Comparison of ENCODE assay signal across 26 mouse cellular contexts in genomic region chr10:127949596-127950130, GRCm38 (mm10). TPM values are rescaled to one million over a fixed set of nuclear protein-coding genes. Genes with fewer than 3 reads are reported as not detected.
DNase-seq lines count a peak whose midpoint lies in the region; ATAC-seq and TF ChIP-seq lines count a peak whose summit lies in the region.
"Had no signal": no experiment of that assay in that cellular context is flagged by ENCODE, and none has a peak within 500 bp of the region (broad histone marks: within the 10 kb centered on the region; RNA-seq: fewer than 3 reads in every experiment).

No protein-coding gene starts in this region.

- TF ChIP-seq CTCF in midbrain, postnatal 0 days (IDR thresholded peaks at IDR 0.05): no peak

- H3K36me3 ChIP-seq in midbrain, embryonic 11.5 days (ENCODE audit: control insufficient read depth, insufficient read depth, low read length): no peaks in the 10 kb centered on the region
- no peaks in the 10 kb centered on the region for H3K36me3 ChIP-seq in midbrain, postnatal 0 days (ENCODE audit: insufficient read depth, low read length)
- H3K36me3 ChIP-seq: embryonic facial prominence, embryonic 10.5 days; heart, embryonic 12.5 days; hindbrain, embryonic 10.5 days had no signal

- no peak overlapping the region for H3K4me3 ChIP-seq in midbrain, embryonic 11.5 days (ENCODE audit: low read depth, low read length)
- no peak overlapping the region for H3K4me3 ChIP-seq in midbrain, postnatal 0 days (ENCODE audit: low read depth, low read length)
- H3K4me3 ChIP-seq: embryonic facial prominence, embryonic 10.5 days; forebrain, embryonic 13.5 days; heart, embryonic 12.5 days; hindbrain, embryonic 10.5 days had no signal

- WGBS in midbrain, embryonic 11.5 days: 81% methylated on average over 4 of the region's 4 CpGs
- 83% methylated on average over 4 of the region's 4 CpGs for WGBS in midbrain, postnatal 0 days

- no peak overlapping the region for H3K9ac ChIP-seq in midbrain, embryonic 11.5 days (ENCODE audit: low read length)
- H3K9ac ChIP-seq in midbrain, postnatal 0 days (replicated peaks; ENCODE audit: low read length, poor library complexity, severe bottlenecking): no peak overlapping the region
- H3K9ac ChIP-seq: forebrain, embryonic 13.5 days; forebrain, postnatal 0 days; heart, embryonic 12.5 days had no signal

- H3K9me3 ChIP-seq in midbrain, embryonic 11.5 days (ENCODE audit: control insufficient read depth, low read length): no peaks in the 10 kb centered on the region
- no peaks in the 10 kb centered on the region for H3K9me3 ChIP-seq in midbrain, postnatal 0 days (ENCODE audit: low read length)
- H3K9me3 ChIP-seq: embryonic facial prominence, embryonic 10.5 days; forebrain, embryonic 13.5 days; heart, embryonic 12.5 days; hindbrain, embryonic 10.5 days had no signal

- no peaks in the 10 kb centered on the region for H3K4me1 ChIP-seq in midbrain, embryonic 11.5 days (ENCODE audit: control insufficient read depth, insufficient read depth, low read length)
- no peaks in the 10 kb centered on the region for H3K4me1 ChIP-seq in midbrain, postnatal 0 days (ENCODE audit: insufficient read depth, low read length)
- H3K4me1 ChIP-seq: forebrain, embryonic 13.5 days; heart, embryonic 12.5 days had no signal

- no peak overlapping the region for H3K27ac ChIP-seq in midbrain, embryonic 11.5 days (ENCODE audit: low read depth, low read length)
- H3K27ac ChIP-seq in midbrain, postnatal 0 days (ENCODE audit: low read depth, low read length): no peak overlapping the region
- H3K27ac ChIP-seq: embryonic facial prominence, embryonic 10.5 days; forebrain, embryonic 13.5 days; hindbrain, embryonic 10.5 days had no signal

- no peak for ATAC-seq in midbrain, embryonic 11.5 days (ENCODE audit: low FRiP score)
- no peak for ATAC-seq in midbrain, postnatal 0 days (ENCODE audit: low FRiP score)
- ATAC-seq: activated CD4-positive, CD25-positive, alpha-beta regulatory T cell, adult 4 months; forebrain, embryonic 13.5 days; forebrain, postnatal 0 days; Patski had no signal

- DNase-seq in kidney, adult 11 months: peak; percentile 49
- DNase-seq in kidney, postnatal 25 days: no peak
- DNase-seq in kidney, adult 9 months: peak; percentile 79
- no peak for DNase-seq in kidney, postnatal 10 days
- peak; percentile 65 for DNase-seq in midbrain, embryonic 11.5 days (ENCODE audit: low spot score, missing footprints)
- DNase-seq in midbrain, postnatal 0 days (ENCODE audit: low spot score): no peak
- no peak for DNase-seq in layer of hippocampus, postnatal 14 days (ENCODE audit: low spot score in 2 of 2)
- DNase-seq: adrenal gland, postnatal 25 days; cerebellum, adult 2 months; cerebellum, postnatal 10 days; forebrain, postnatal 0 days; gastrocnemius, postnatal 14 days had no signal

- no peak overlapping the region for H3K4me2 ChIP-seq in midbrain, embryonic 11.5 days
- no peak overlapping the region for H3K4me2 ChIP-seq in midbrain, postnatal 0 days (ENCODE audit: low read depth, low read length, poor library complexity, severe bottlenecking)
- H3K4me2 ChIP-seq: forebrain, embryonic 13.5 days; heart, embryonic 12.5 days had no signal

- H3K27me3 ChIP-seq in midbrain, embryonic 11.5 days (ENCODE audit: control insufficient read depth, insufficient read depth, low read length): no peaks in the 10 kb centered on the region
- H3K27me3 ChIP-seq in midbrain, postnatal 0 days (ENCODE audit: insufficient read depth, low read length): no peaks in the 10 kb centered on the region
- H3K27me3 ChIP-seq: forebrain, embryonic 13.5 days; heart, embryonic 12.5 days had no signal

RNA-seq across cellular contexts. Expression of gene Sdr9c7, which starts 51.3 kb away (rescaled TPM):
- not detected in 2 replicates for polyA plus RNA-seq in midbrain, embryonic 11.5 days (2014; fragmentation: Nextera tagmentation; extraction: Ambion mirVana)
- total RNA-seq in midbrain, postnatal 0 days (2014; rRNA removed): 0.99 TPM in 1 of 2 replicates, not detected in the other
- polyA plus RNA-seq in midbrain, postnatal 0 days (2015; fragmentation: Nextera tagmentation; extraction: Ambion mirVana): not detected in 2 replicates
- under 1 TPM in 1 of 2 experiments, not detected in 1; 0.12 TPM for total RNA-seq in layer of hippocampus, postnatal 14 days (2021)
- total RNA-seq: forebrain, postnatal 0 days; gastrocnemius, adult 18-20 months; gastrocnemius, postnatal 14 days; granulocyte monocyte progenitor cell, adult 5-6 weeks; heart, adult 8-10 months; heart, postnatal 25 days; MEL had no signal
- polyA plus RNA-seq: activated CD4-positive, CD25-positive, alpha-beta regulatory T cell, adult 4 months; C2C12; embryonic facial prominence, embryonic 10.5 days; forebrain, embryonic 13.5 days; forebrain, postnatal 0 days; heart, embryonic 12.5 days; heart, embryonic 16.5 days; hindbrain, embryonic 10.5 days; Patski had no signal

RNA-seq across cellular contexts. Expression of gene Hsd17b6, which starts 57.7 kb away (rescaled TPM):
- not detected in 2 replicates for polyA plus RNA-seq in midbrain, embryonic 11.5 days (2014; fragmentation: Nextera tagmentation; extraction: Ambion mirVana)
- not detected in 2 replicates for total RNA-seq in midbrain, postnatal 0 days (2014; rRNA removed)
- not detected in 2 replicates for polyA plus RNA-seq in midbrain, postnatal 0 days (2015; fragmentation: Nextera tagmentation; extraction: Ambion mirVana)
- total RNA-seq in layer of hippocampus, postnatal 14 days (2021): not detected
- total RNA-seq: adrenal gland, adult 18-20 months; adrenal gland, postnatal 25 days; forebrain, postnatal 0 days; gastrocnemius, adult 18-20 months; gastrocnemius, postnatal 14 days; granulocyte monocyte progenitor cell, adult 5-6 weeks; heart, adult 8-10 months; heart, postnatal 25 days; MEL had no signal
- polyA plus RNA-seq: activated CD4-positive, CD25-positive, alpha-beta regulatory T cell, adult 4 months; C2C12; cerebellum, adult 2 months; embryonic facial prominence, embryonic 10.5 days; forebrain, embryonic 13.5 days; forebrain, postnatal 0 days; heart, embryonic 12.5 days; heart, embryonic 16.5 days; hindbrain, embryonic 10.5 days; Patski had no signal

Comparison
In these comparisons a context has a peak if more than half of its experiments do, and no peak if none do; other contexts are left out.
1. DNase-seq: peak in kidney, adult 11 months (single experiment), kidney, adult 9 months (single experiment) and midbrain, embryonic 11.5 days (single experiment); none in kidney, postnatal 25 days (0 of 2), kidney, postnatal 10 days (single experiment), midbrain, postnatal 0 days (single experiment) and layer of hippocampus, postnatal 14 days (0 of 2).